Comparison of ENCODE assay signal across 8 mouse cellular contexts in genomic region chr1:184731091-184731640, GRCm38 (mm10). TPM values are rescaled to one million over a fixed set of nuclear protein-coding genes. Genes with fewer than 3 reads are reported as not detected.
DNase-seq lines count a peak whose midpoint lies in the region; ATAC-seq and TF ChIP-seq lines count a peak whose summit lies in the region.

No protein-coding gene starts in this region.

- WGBS in heart, embryonic 12.5 days = 6% methylated on average over 18 of the region's 18 CpGs
- WGBS in forebrain, embryonic 13.5 days = 1% methylated on average over 18 of the region's 18 CpGs
- 11% methylated on average over 18 of the region's 18 CpGs for WGBS in liver, embryonic 14.5 days (ENCODE audit: insufficient replicate concordance)

- H3K9me3 ChIP-seq in heart, embryonic 12.5 days (replicated peaks) = no peaks in the 10 kb centered on the region
- no peaks in the 10 kb centered on the region for H3K9me3 ChIP-seq in CH12.LX (replicated peaks; ENCODE audit: low read length)
- no peaks in the 10 kb centered on the region for H3K9me3 ChIP-seq in forebrain, embryonic 13.5 days (replicated peaks)
- no peaks in the 10 kb centered on the region for H3K9me3 ChIP-seq in liver, embryonic 14.5 days (ENCODE audit: control insufficient read depth, low read length)

- no peak for ATAC-seq in heart, embryonic 12.5 days (ENCODE audit: insufficient number of reproducible peaks, low FRiP score)
- ATAC-seq in forebrain, embryonic 13.5 days = no peak
- no peak for ATAC-seq in liver, embryonic 14.5 days (ENCODE audit: insufficient read depth)

- peak overlapping the region; percentile 70 for H3K9ac ChIP-seq in heart, embryonic 12.5 days
- no peak overlapping the region; the same call in 1 of the 2 replicates for H3K9ac ChIP-seq in CH12.LX (ENCODE audit: insufficient read depth, low read depth)
- peak overlapping the region; percentile 59; the same call in 1 of the 2 replicates for H3K9ac ChIP-seq in forebrain, embryonic 13.5 days
- H3K9ac ChIP-seq in liver, embryonic 14.5 days (replicated peaks) = peak overlapping the region; percentile 59

- H3K27me3 ChIP-seq in heart, embryonic 12.5 days (replicated peaks) = peaks cover 72% of the 10 kb centered on the region
- peaks cover 32% of the 10 kb centered on the region for H3K27me3 ChIP-seq in CH12.LX (replicated peaks)
- peaks cover 96% of the 10 kb centered on the region for H3K27me3 ChIP-seq in forebrain, embryonic 13.5 days
- H3K27me3 ChIP-seq in liver, embryonic 14.5 days (ENCODE audit: control insufficient read depth, insufficient read depth, low read length) = peaks cover 96% of the 10 kb centered on the region

- no peaks in the 10 kb centered on the region for H3K36me3 ChIP-seq in heart, embryonic 12.5 days
- H3K36me3 ChIP-seq in CH12.LX (replicated peaks in 1 of 2; ENCODE audit: control insufficient read depth in 1 of 2, insufficient read depth in 1 of 2, low read length in 1 of 2) = peaks cover 0 to 18% of the 10 kb centered on the region in 2 experiments
- no peaks in the 10 kb centered on the region for H3K36me3 ChIP-seq in forebrain, embryonic 13.5 days (ENCODE audit: poor library complexity, severe bottlenecking)
- H3K36me3 ChIP-seq in liver, embryonic 14.5 days (replicated peaks; ENCODE audit: control insufficient read depth, insufficient read depth, low read depth) = no peaks in the 10 kb centered on the region

- no peak for TF ChIP-seq RAD21 in CH12.LX (IDR thresholded peaks at IDR 0.05; ENCODE audit: low read depth, low read length)

- no peak for DNase-seq in heart, adult 18-20 months
- DNase-seq in CH12.LX (ENCODE audit: extremely low read depth) = no peak
- DNase-seq in liver, embryonic 14.5 days (ENCODE audit: low read depth in 3 of 3, low spot score in 3 of 3) = no peak
- DNase-seq in adrenal gland, adult 2 months = no peak
- DNase-seq in cerebellum, adult 9-11 months = no peak
- no peak for DNase-seq in gastrocnemius, postnatal 10 days

- dilution Hi-C loops in CH12.LX (cut with MboI; ENCODE audit: extremely low pct_ligation_motif_present, extremely low pct_unique_long_range_greater_than_20kb, low sequenced_read_pairs) = no loop called here

- TF ChIP-seq CTCF in CH12.LX (conservative IDR thresholded peaks at IDR 0.05 in 1 of 2, IDR thresholded peaks at IDR 0.05 in 1 of 2; ENCODE audit: low read depth in 2 of 2, low read length in 2 of 2) = no peak
- TF ChIP-seq CTCF in liver, embryonic 14.5 days (IDR thresholded peaks at IDR 0.05; ENCODE audit: low read depth) = no peak

- peak overlapping the region; percentile 61 for H3K4me3 ChIP-seq in heart, embryonic 12.5 days
- peak overlapping the region in 2 of 3 experiments; percentile 69 to 71 for H3K4me3 ChIP-seq in CH12.LX (replicated peaks in 1 of 3; ENCODE audit: low read depth in 2 of 3, low read length in 2 of 3, poor library complexity in 1 of 3)
- H3K4me3 ChIP-seq in forebrain, embryonic 13.5 days = peak overlapping the region; percentile 52
- peak overlapping the region; percentile 48 to 70 for H3K4me3 ChIP-seq in liver, embryonic 14.5 days (ENCODE audit: insufficient read depth in 1 of 2, low read depth in 2 of 2, low read length in 2 of 2)

- H3K4me2 ChIP-seq in heart, embryonic 12.5 days = peak overlapping the region; percentile 91
- H3K4me2 ChIP-seq in CH12.LX (ENCODE audit: insufficient read depth, low read depth, poor library complexity, severe bottlenecking) = peak overlapping the region; percentile 46
- H3K4me2 ChIP-seq in forebrain, embryonic 13.5 days = peak overlapping the region; percentile 84
- H3K4me2 ChIP-seq in liver, embryonic 14.5 days (ENCODE audit: low read depth) = peak overlapping the region; percentile 79

- no peak for TF ChIP-seq POLR2A in CH12.LX (IDR thresholded peaks at IDR 0.05; ENCODE audit: low read depth, low read length)

- TF ChIP-seq EP300 in CH12.LX (IDR thresholded peaks at IDR 0.05; ENCODE audit: low read length) = no peak
- no peak for TF ChIP-seq EP300 in liver, embryonic 14.5 days (IDR thresholded peaks at IDR 0.05; ENCODE audit: low read depth)

- peaks cover 34% of the 10 kb centered on the region for H3K4me1 ChIP-seq in heart, embryonic 12.5 days (replicated peaks)
- H3K4me1 ChIP-seq in CH12.LX (ENCODE audit: control insufficient read depth in 1 of 2, insufficient read depth in 2 of 2) = peaks cover 4 to 54% of the 10 kb centered on the region in 2 experiments; a peak in 3 of 4 replicates
- peaks cover 32% of the 10 kb centered on the region for H3K4me1 ChIP-seq in forebrain, embryonic 13.5 days
- no peaks in the 10 kb centered on the region; a peak in 1 of 4 replicates for H3K4me1 ChIP-seq in liver, embryonic 14.5 days (replicated peaks; ENCODE audit: control insufficient read depth in 2 of 2, insufficient read depth in 2 of 2, low read length in 1 of 2)

- in situ Hi-C loops in CH12.LX (cut with MboI; ENCODE audit: low pct_ligation_motif_present, low pct_unique_long_range_greater_than_20kb, low sequenced_read_pairs) = loop anchor here (10.0 kb wide), 2 partner anchors 266 to 466 kb away; no protein-coding TSS in a partner anchor

- H3K27ac ChIP-seq in heart, embryonic 12.5 days (ENCODE audit: poor library complexity, severe bottlenecking) = no peak overlapping the region
- no peak overlapping the region for H3K27ac ChIP-seq in CH12.LX (ENCODE audit: insufficient read depth, low read depth)
- H3K27ac ChIP-seq in forebrain, embryonic 13.5 days = no peak overlapping the region
- no peak overlapping the region for H3K27ac ChIP-seq in liver, embryonic 14.5 days

- no peaks in the 10 kb centered on the region for H3K79me2 ChIP-seq in CH12.LX (replicated peaks; ENCODE audit: control insufficient read depth, extremely low read depth, insufficient read depth, poor library complexity, severe bottlenecking)

TF ChIP-seq in CH12.LX, 34 proteins besides CTCF, POLR2A, EP300 and RAD21:
- no peak for TF ChIP-seq ZMIZ1 (IDR thresholded peaks at IDR 0.05; ENCODE audit: low read depth, low read length)
- no peak for TF ChIP-seq KAT2A (IDR thresholded peaks at IDR 0.05; ENCODE audit: insufficient replicate concordance, low read length)
- TF ChIP-seq ETS1 (conservative IDR thresholded peaks at IDR 0.05; ENCODE audit: low read depth, low read length) = no peak
- TF ChIP-seq TBP (conservative IDR thresholded peaks at IDR 0.05; ENCODE audit: low read depth, low read length) = no peak

RNA-seq across cellular contexts. Expression of gene Hlx, which starts 1.3 kb away (rescaled TPM):
- 8.7 and 8.8 TPM in 2 replicates for polyA plus RNA-seq in heart, embryonic 12.5 days (2016; fragmentation: Nextera tagmentation; extraction: Ambion mirVana)
- 1 to 10 TPM; 6.8 to 6.9 TPM for total RNA-seq in heart, adult 18-20 months (2021)
- total RNA-seq in CH12.LX (2012; rRNA removed) = 0.64 and 0.80 TPM in 2 replicates
- total RNA-seq in CH12.LX (2014; rRNA removed) = 0.34 and 0.38 TPM in 2 replicates
- polyA plus RNA-seq in CH12.LX (2012; ENCODE audit: insufficient read length, low read depth) = 1.1 and 2.4 TPM in 2 replicates
- polyA plus RNA-seq in forebrain, embryonic 13.5 days (2015; fragmentation: Nextera tagmentation; extraction: Ambion mirVana) = 1.5 and 1.7 TPM in 2 replicates
- 2.7 and 3.1 TPM in 2 replicates for polyA plus RNA-seq in liver, embryonic 14.5 days (2012; rRNA removed)
- polyA plus RNA-seq in liver, embryonic 14.5 days (2014; fragmentation: Nextera tagmentation; extraction: Ambion mirVana) = 3.5 and 3.9 TPM in 2 replicates
- 10 to 100 TPM in 1 of 2 experiments, 1 to 10 TPM in 1; 7.0 to 17.3 TPM for total RNA-seq in adrenal gland, adult 2 months (2021)
- polyA plus RNA-seq in adrenal gland, adult 2 months (2012; rRNA removed) = 28.0 and 37.9 TPM in 2 replicates
- 10 to 100 TPM; 26.8 to 27.5 TPM for total RNA-seq in gastrocnemius, postnatal 10 days (2021)
